ENCODE assay signal across 9 mouse cellular contexts in genomic region chr16:91160679-91161078, GRCm38 (mm10).
DNase-seq lines count a peak whose midpoint lies in the region; ATAC-seq and TF ChIP-seq lines count a peak whose summit lies in the region.
"Had no signal": no experiment of that assay in that cellular context is flagged by ENCODE, and none has a peak within 500 bp of the region (broad histone marks: within the 10 kb centered on the region; RNA-seq: fewer than 3 reads in every experiment).

No protein-coding gene starts in this region.

- H3K4me1 ChIP-seq in lung, embryonic 14.5 days (ENCODE audit: insufficient read depth) = no peaks in the 10 kb centered on the region
- H3K4me1 ChIP-seq in embryonic facial prominence, embryonic 11.5 days (ENCODE audit: control insufficient read depth, insufficient read depth, low read length) = no peaks in the 10 kb centered on the region
- H3K4me1 ChIP-seq in small intestine, adult 2 months (ENCODE audit: control insufficient read depth, insufficient read depth, insufficient read length, low read length) = no peaks in the 10 kb centered on the region
- H3K4me1 ChIP-seq: heart, embryonic 13.5 days had no signal

- intact Hi-C loops in gastrocnemius, postnatal 14 days (cut with DNase I; ENCODE audit: low total_unique reads) = loop anchor here (5.0 kb wide), 1 partner anchor 157 kb away; no protein-coding TSS in a partner anchor

- CTCF ChIA-PET in Patski (lab: Charles Lee) = no interaction called here

- POLR2A ChIA-PET in Patski (lab: Charles Lee) = no interaction called here

- H3K4me2 ChIP-seq in lung, embryonic 14.5 days = no peak overlapping the region
- H3K4me2 ChIP-seq in embryonic facial prominence, embryonic 11.5 days (ENCODE audit: low read depth, low read length) = no peak overlapping the region
- H3K4me2 ChIP-seq: heart, embryonic 13.5 days had no signal

- WGBS in lung, embryonic 14.5 days = 19% methylated on average over 8 of the region's 8 CpGs
- 14% methylated on average over 8 of the region's 8 CpGs for WGBS in embryonic facial prominence, embryonic 11.5 days
- WGBS in small intestine, adult 2 months = 14% methylated on average over 8 of the region's 8 CpGs

- peak; percentile 65 for TF ChIP-seq CTCF in lung, embryonic 14.5 days (IDR thresholded peaks at IDR 0.05; ENCODE audit: low read depth)
- peak; percentile 57 for TF ChIP-seq CTCF in Patski (IDR thresholded peaks at IDR 0.05)
- TF ChIP-seq CTCF in small intestine, adult 2 months (IDR thresholded peaks at IDR 0.05; ENCODE audit: extremely low read depth, insufficient read length, insufficient replicate concordance, low read depth, low read length) = peak; percentile 49; the same call in 1 of the 2 replicates

- H3K9ac ChIP-seq in lung, embryonic 14.5 days = no peak overlapping the region
- no peak overlapping the region for H3K9ac ChIP-seq in embryonic facial prominence, embryonic 11.5 days (replicated peaks; ENCODE audit: low read length)
- H3K9ac ChIP-seq: heart, embryonic 13.5 days had no signal

- H3K9me3 ChIP-seq in lung, embryonic 14.5 days (ENCODE audit: low read depth, low read length) = no peaks in the 10 kb centered on the region
- no peaks in the 10 kb centered on the region for H3K9me3 ChIP-seq in embryonic facial prominence, embryonic 11.5 days (replicated peaks; ENCODE audit: control insufficient read depth, low read length)
- H3K9me3 ChIP-seq: heart, embryonic 13.5 days had no signal

- DNase-seq in gastrocnemius, postnatal 14 days = peak; percentile 19
- no peak for DNase-seq in gastrocnemius, postnatal 25 days
- peak; percentile 54 for DNase-seq in lung, embryonic 14.5 days
- no peak for DNase-seq in lung, postnatal 25 days (ENCODE audit: low spot score)
- DNase-seq in Patski (ENCODE audit: low read depth, low spot score) = no peak
- peak; percentile 55 for DNase-seq in embryonic facial prominence, embryonic 11.5 days (ENCODE audit: low spot score)
- DNase-seq in spleen, postnatal 36 days (ENCODE audit: low spot score in 2 of 2) = no peak

- no peak overlapping the region for H3K27ac ChIP-seq in lung, embryonic 14.5 days (ENCODE audit: low read depth)
- no peak overlapping the region for H3K27ac ChIP-seq in embryonic facial prominence, embryonic 11.5 days (replicated peaks; ENCODE audit: low read depth, low read length)
- no peak overlapping the region for H3K27ac ChIP-seq in small intestine, adult 2 months (ENCODE audit: insufficient read depth, low read depth, low read length)
- H3K27ac ChIP-seq: heart, embryonic 13.5 days had no signal

- H3K36me3 ChIP-seq in lung, embryonic 14.5 days (ENCODE audit: insufficient read depth) = no peaks in the 10 kb centered on the region
- no peaks in the 10 kb centered on the region for H3K36me3 ChIP-seq in embryonic facial prominence, embryonic 11.5 days (replicated peaks; ENCODE audit: control insufficient read depth, insufficient read depth, low read depth, low read length)
- H3K36me3 ChIP-seq in small intestine, adult 2 months (ENCODE audit: control insufficient read depth, insufficient read depth, low read length) = no peaks in the 10 kb centered on the region
- H3K36me3 ChIP-seq: heart, embryonic 13.5 days had no signal

- TF ChIP-seq POLR2A in small intestine, adult 2 months (IDR thresholded peaks at IDR 0.05; ENCODE audit: low read depth, low read length) = no peak

- H3K27me3 ChIP-seq in lung, embryonic 14.5 days (ENCODE audit: insufficient read depth, low read length) = no peaks in the 10 kb centered on the region
- H3K27me3 ChIP-seq in Patski = peaks cover 26% of the 10 kb centered on the region
- no peaks in the 10 kb centered on the region for H3K27me3 ChIP-seq in embryonic facial prominence, embryonic 11.5 days (ENCODE audit: control insufficient read depth, insufficient read depth, low read length)
- H3K27me3 ChIP-seq in small intestine, adult 2 months (ENCODE audit: control insufficient read depth, insufficient read depth, low read length) = no peaks in the 10 kb centered on the region

- in situ Hi-C loops in Patski (cut with MboI; ENCODE audit: low pct_unique_long_range_greater_than_20kb) = no loop called here

- H3K4me3 ChIP-seq in lung, embryonic 14.5 days (ENCODE audit: low read depth, low read length) = no peak overlapping the region
- H3K4me3 ChIP-seq in embryonic facial prominence, embryonic 11.5 days (ENCODE audit: low read depth, low read length) = no peak overlapping the region
- no peak overlapping the region for H3K4me3 ChIP-seq in small intestine, adult 2 months (ENCODE audit: low read depth, low read length)
- H3K4me3 ChIP-seq: heart, embryonic 13.5 days had no signal

- ATAC-seq in lung, embryonic 14.5 days (ENCODE audit: insufficient read depth) = no peak
- ATAC-seq in Patski = no peak
- no peak for ATAC-seq in embryonic facial prominence, embryonic 11.5 days (replicated peaks; ENCODE audit: insufficient number of reproducible peaks, low FRiP score, low TSS enrichment, low read depth)

Comparison
In these comparisons a context has a peak if more than half of its experiments do, and no peak if none do; other contexts are left out.
1. DNase-seq: peak in gastrocnemius, postnatal 14 days (single experiment), lung, embryonic 14.5 days (single experiment) and embryonic facial prominence, embryonic 11.5 days (single experiment); none in gastrocnemius, postnatal 25 days (single experiment), lung, postnatal 25 days (single experiment), Patski (single experiment) and spleen, postnatal 36 days (0 of 2).
2. Peak in every context shown above with its lines, with median percentiles within 50 percentile points of each other: CTCF ChIP-seq.